Mouse (Mus musculus): ENCODE measurements around the gene Ttyh3. TPM values are rescaled to one million over a fixed set of nuclear protein-coding genes. Genes with fewer than 3 reads are reported as not detected.

Ttyh3 gene
- total and polyA plus RNA-seq, 3 experiments: 5.9 to 35.7 TPM; not detected in 1

- Histone ChIP-seq H3K4me3 (ENCODE audit: control insufficient read depth in 1 of 2, insufficient read depth in 1 of 2, low read depth in 2 of 2, low read length in 2 of 2) (no peak overlapping the region), H3K27me3 (ENCODE audit: control insufficient read depth in 1 of 2, insufficient read depth in 2 of 2, low read length in 2 of 2) (no peaks in the 10 kb centered on the region), H3K27ac (ENCODE audit: control insufficient read depth, low read depth, low read length) (peak overlapping the region; percentile 52), H3K9ac (ENCODE audit: control insufficient read depth, low read depth, low read length, poor library complexity, severe bottlenecking) (no peak overlapping the region), H3K36me3 (ENCODE audit: control insufficient read depth in 1 of 2, insufficient read depth in 2 of 2, low read length in 2 of 2) (peaks cover 0 to 30% of the 10 kb centered on the region in 2 experiments; a peak in 2 of 4 replicates), H3K79me2 (ENCODE audit: control insufficient read depth, insufficient read depth, low read length, poor library complexity) (no peaks in the 10 kb centered on the region), H3K4me1 (ENCODE audit: control insufficient read depth in 1 of 2, insufficient read depth in 2 of 2, low read length in 2 of 2) (peaks cover 8 to 37% of the 10 kb centered on the region in 2 experiments), H3K9me3 (replicated peaks; ENCODE audit: insufficient read depth, low read length) (no peaks in the 10 kb centered on the region)
- TF ChIP-seq MXI1 (IDR thresholded peaks at IDR 0.05; ENCODE audit: low read depth, low read length) (no peak), ZNF384 (IDR thresholded peaks at IDR 0.05; ENCODE audit: low read depth, low read length) (peak; percentile 90)
- DNase-seq (ENCODE audit: low read depth, low spot score): peak; percentile 47
Measured at GRCm38 (mm10) chr5:140615321-140616109, 33.3 kb downstream of the Ttyh3 start.

GRCm38 (mm10) chr5:140614837-140615236 lies 34.0 kb downstream of the Ttyh3 start:
- peaks cover 0 to 30% of the 10 kb centered on the region in 2 experiments; a peak in 2 of 4 replicates for H3K36me3 ChIP-seq (ENCODE audit: control insufficient read depth in 1 of 2, insufficient read depth in 2 of 2, low read length in 2 of 2)
- H3K79me2 ChIP-seq (ENCODE audit: control insufficient read depth, insufficient read depth, low read length, poor library complexity): peaks cover 3% of the 10 kb centered on the region; the same call in 1 of the 2 replicates
- peak; percentile 64 for DNase-seq (ENCODE audit: low read depth, low spot score)
- TF ChIP-seq TAL1 (IDR thresholded peaks at IDR 0.05; ENCODE audit: low read length): peak; percentile 33; the same call in 1 of the 2 replicates
- TF ChIP-seq EP300 (IDR thresholded peaks at IDR 0.05; ENCODE audit: low read depth in 1 of 2, low read length in 2 of 2): peak; percentile 43 to 82; a peak in 2 of 4 replicates
- no peak; the same call in 1 of the 2 replicates for TF ChIP-seq HCFC1 (IDR thresholded peaks at IDR 0.05; ENCODE audit: low read depth, low read length)
- TF ChIP-seq TCF12 (IDR thresholded peaks at IDR 0.05; ENCODE audit: low read depth, low read length): peak; percentile 69
- TF ChIP-seq RCOR1 (IDR thresholded peaks at IDR 0.05; ENCODE audit: low read depth, low read length): no peak; the same call in 1 of the 2 replicates
- peak; percentile 76 for TF ChIP-seq ZNF384 (IDR thresholded peaks at IDR 0.05; ENCODE audit: low read depth, low read length)
- TF ChIP-seq TBP (IDR thresholded peaks at IDR 0.05; ENCODE audit: low read depth, low read length): no peak
- peak; percentile 61 for TF ChIP-seq GATA1 (IDR thresholded peaks at IDR 0.05; ENCODE audit: low read depth, low read length)
- peak; percentile 72; the same call in 1 of the 2 replicates for TF ChIP-seq ETS1 (IDR thresholded peaks at IDR 0.05; ENCODE audit: low read depth, low read length)
- TF ChIP-seq MAFK (IDR thresholded peaks at IDR 0.05; ENCODE audit: borderline replicate concordance, low read depth, low read length): no peak
- no peak for TF ChIP-seq GABPA (IDR thresholded peaks at IDR 0.05; ENCODE audit: low read depth, low read length)
- peak; percentile 53 for TF ChIP-seq SIN3A (IDR thresholded peaks at IDR 0.05; ENCODE audit: low read length)
- peak; percentile 96 for TF ChIP-seq ZKSCAN1 (IDR thresholded peaks at IDR 0.05; ENCODE audit: low read depth, low read length)
- TF ChIP-seq MAZ (IDR thresholded peaks at IDR 0.05; ENCODE audit: low read depth, low read length): no peak
- no peak for TF ChIP-seq RAD21 (IDR thresholded peaks at IDR 0.05; ENCODE audit: low read depth, low read length)
- H3K4me3 ChIP-seq (ENCODE audit: control insufficient read depth in 1 of 2, insufficient read depth in 1 of 2, low read depth in 2 of 2, low read length in 2 of 2): no peak overlapping the region
- peak overlapping the region; percentile 8; the same call in 1 of the 2 replicates for H3K9ac ChIP-seq (ENCODE audit: control insufficient read depth, low read depth, low read length, poor library complexity, severe bottlenecking)
- H3K9me3 ChIP-seq (replicated peaks; ENCODE audit: insufficient read depth, low read length): no peaks in the 10 kb centered on the region
- peak overlapping the region; percentile 57 for H3K27ac ChIP-seq (ENCODE audit: control insufficient read depth, low read depth, low read length)
- H3K27me3 ChIP-seq (ENCODE audit: control insufficient read depth in 1 of 2, insufficient read depth in 2 of 2, low read length in 2 of 2): no peaks in the 10 kb centered on the region
- peaks cover 8 to 37% of the 10 kb centered on the region in 2 experiments for H3K4me1 ChIP-seq (ENCODE audit: control insufficient read depth in 1 of 2, insufficient read depth in 2 of 2, low read length in 2 of 2)
